Mouse (Mus musculus) layer of hippocampus, postnatal 14 days (tissue): ENCODE results near the gene Ctag2. TPM values are rescaled to one million over a fixed set of nuclear protein-coding genes. Genes with fewer than 3 reads are reported as not detected.

ENCODE experiments used
- DNase-seq, 2 experiments: peaks; one replicate each; pipeline ENCODE4 v3.0.0; 2021 to 2022; ENCODE audit warnings: low spot score in 2 of 2, mixed read lengths in 1 of 2
- long read RNA-seq, 2 experiments: library from polyadenylated mRNA; stranded (forward); transcript quantifications; one replicate each; pipeline ENCODE4 v2.0.0; 2021
- total RNA-seq, 2 experiments: library from RNA; stranded (reverse); gene quantifications; 2 replicates each; pipeline ENCODE4 v1.2.3; 2021

The Ctag2 gene
- not detected for total RNA-seq
- long read RNA-seq, experiment 1 = 0 reads
- long read RNA-seq, experiment 2 = 0 reads

DNA sequence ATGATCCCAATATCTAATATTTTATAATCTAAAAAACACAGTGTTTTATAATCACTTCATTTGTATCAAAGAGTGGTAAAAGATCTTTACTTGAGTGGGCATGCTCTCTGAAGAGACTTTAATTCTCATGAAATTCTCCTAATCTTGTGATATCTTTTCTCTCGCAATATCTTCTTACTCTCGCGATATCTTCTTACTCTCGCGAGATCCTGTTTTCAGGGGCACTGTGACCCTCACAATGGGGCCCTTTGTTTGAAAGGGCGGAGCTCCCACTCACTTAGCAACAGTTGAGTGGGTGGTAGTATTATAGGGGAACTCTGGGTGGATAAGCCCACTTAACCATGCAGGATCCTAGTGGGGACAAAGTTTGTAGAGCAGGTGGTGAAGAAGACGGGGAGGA is at the start of gene Ctag2:
TSS of gene Ctag2 (plus strand) at position 301 of the 400 bp plus-strand sequence.
- no peak for DNase-seq
